Mouse (Mus musculus): Measurements from ENCODE around the gene Jph4. TPM values are rescaled to one million over a fixed set of nuclear protein-coding genes. Genes with fewer than 3 reads are reported as not detected.

Jph4 gene
- total and polyA plus RNA-seq, 3 experiments = not detected

- H3K36me3 ChIP-seq (ENCODE audit: control insufficient read depth in 1 of 2, insufficient read depth in 2 of 2, low read length in 2 of 2) = no peaks in the 10 kb centered on the region
- peaks cover 0 to 12% of the 10 kb centered on the region in 2 experiments; a peak in 2 of 4 replicates for H3K4me1 ChIP-seq (ENCODE audit: control insufficient read depth in 1 of 2, insufficient read depth in 2 of 2, low read length in 2 of 2)
- no peak overlapping the region for H3K27ac ChIP-seq (ENCODE audit: control insufficient read depth, low read depth, low read length)
- TF ChIP-seq MAX (IDR thresholded peaks at IDR 0.05; ENCODE audit: low read length) = no peak
- TF ChIP-seq USF1 (IDR thresholded peaks at IDR 0.05; ENCODE audit: low read depth, low read length) = no peak
- no peak for TF ChIP-seq POLR2A (IDR thresholded peaks at IDR 0.05; ENCODE audit: control insufficient read depth in 1 of 2, insufficient read depth in 1 of 2, low read depth in 1 of 2, low read length in 2 of 2, poor library complexity in 1 of 2)
- TF ChIP-seq ZNF384 (IDR thresholded peaks at IDR 0.05; ENCODE audit: low read depth, low read length) = no peak
- no peak for TF ChIP-seq ETS1 (IDR thresholded peaks at IDR 0.05; ENCODE audit: low read depth, low read length)
- TF ChIP-seq GATA1 (IDR thresholded peaks at IDR 0.05; ENCODE audit: low read depth, low read length) = no peak
- no peak for TF ChIP-seq MAFK (IDR thresholded peaks at IDR 0.05; ENCODE audit: borderline replicate concordance, low read depth, low read length)
- no peak for TF ChIP-seq CHD2 (IDR thresholded peaks at IDR 0.05; ENCODE audit: low read length)
- H3K9ac ChIP-seq (ENCODE audit: control insufficient read depth, low read depth, low read length, poor library complexity, severe bottlenecking) = no peak overlapping the region
- H3K9me3 ChIP-seq (replicated peaks; ENCODE audit: insufficient read depth, low read length) = no peaks in the 10 kb centered on the region
- H3K4me3 ChIP-seq (ENCODE audit: control insufficient read depth in 1 of 2, insufficient read depth in 1 of 2, low read depth in 2 of 2, low read length in 2 of 2) = no peak overlapping the region
- H3K79me2 ChIP-seq (ENCODE audit: control insufficient read depth, insufficient read depth, low read length, poor library complexity) = no peaks in the 10 kb centered on the region
- no peak for DNase-seq (ENCODE audit: low read depth, low spot score)
- no peaks in the 10 kb centered on the region for H3K27me3 ChIP-seq (ENCODE audit: control insufficient read depth in 1 of 2, insufficient read depth in 2 of 2, low read length in 2 of 2)
Observed at GRCm38 (mm10) chr14:55078366-55078989, 38.3 kb downstream of the Jph4 start.

- TF ChIP-seq CTCF (IDR thresholded peaks at IDR 0.05 in 2 of 3, conservative IDR thresholded peaks at IDR 0.05 in 1 of 3; ENCODE audit: control insufficient read depth in 1 of 3, insufficient read depth in 1 of 3, low read depth in 2 of 3, low read length in 3 of 3, poor library complexity in 1 of 3, severe bottlenecking in 1 of 3) = no peak
- H3K27me3 ChIP-seq (ENCODE audit: control insufficient read depth in 1 of 2, insufficient read depth in 2 of 2, low read length in 2 of 2) = no peaks in the 10 kb centered on the region
- DNase-seq (ENCODE audit: low read depth, low spot score) = no peak
- no peak overlapping the region for H3K4me3 ChIP-seq (ENCODE audit: control insufficient read depth in 1 of 2, insufficient read depth in 1 of 2, low read depth in 2 of 2, low read length in 2 of 2)
- no peak overlapping the region for H3K27ac ChIP-seq (ENCODE audit: control insufficient read depth, low read depth, low read length)
- H3K9me3 ChIP-seq (replicated peaks; ENCODE audit: insufficient read depth, low read length) = no peaks in the 10 kb centered on the region
- H3K79me2 ChIP-seq (ENCODE audit: control insufficient read depth, insufficient read depth, low read length, poor library complexity) = no peaks in the 10 kb centered on the region
- H3K9ac ChIP-seq (ENCODE audit: control insufficient read depth, low read depth, low read length, poor library complexity, severe bottlenecking) = no peak overlapping the region
- no peaks in the 10 kb centered on the region for H3K36me3 ChIP-seq (ENCODE audit: control insufficient read depth in 1 of 2, insufficient read depth in 2 of 2, low read length in 2 of 2)
- H3K4me1 ChIP-seq (ENCODE audit: control insufficient read depth in 1 of 2, insufficient read depth in 2 of 2, low read length in 2 of 2) = peaks cover 0 to 12% of the 10 kb centered on the region in 2 experiments; a peak in 2 of 4 replicates
Observed at GRCm38 (mm10) chr14:55077481-55078365, 39.0 kb downstream of the Jph4 start.

GRCm38 (mm10) chr14:55076956-55077355 is 39.8 kb downstream of the Jph4 start:
- Histone ChIP-seq H3K4me3 (ENCODE audit: control insufficient read depth in 1 of 2, insufficient read depth in 1 of 2, low read depth in 2 of 2, low read length in 2 of 2) (no peak overlapping the region), H3K36me3 (ENCODE audit: control insufficient read depth in 1 of 2, insufficient read depth in 2 of 2, low read length in 2 of 2) (no peaks in the 10 kb centered on the region), H3K79me2 (ENCODE audit: control insufficient read depth, insufficient read depth, low read length, poor library complexity) (no peaks in the 10 kb centered on the region), H3K27ac (ENCODE audit: control insufficient read depth, low read depth, low read length) (no peak overlapping the region), H3K9me3 (replicated peaks; ENCODE audit: insufficient read depth, low read length) (no peaks in the 10 kb centered on the region), H3K27me3 (ENCODE audit: control insufficient read depth in 1 of 2, insufficient read depth in 2 of 2, low read length in 2 of 2) (no peaks in the 10 kb centered on the region), H3K4me1 (ENCODE audit: control insufficient read depth in 1 of 2, insufficient read depth in 2 of 2, low read length in 2 of 2) (peaks cover 0 to 12% of the 10 kb centered on the region in 2 experiments; a peak in 2 of 4 replicates), H3K9ac (ENCODE audit: control insufficient read depth, low read depth, low read length, poor library complexity, severe bottlenecking) (no peak overlapping the region)
- TF ChIP-seq UBTF (IDR thresholded peaks at IDR 0.05; ENCODE audit: borderline replicate concordance, insufficient read depth, low read depth, low read length) = no peak
- TF ChIP-seq ZKSCAN1 (IDR thresholded peaks at IDR 0.05; ENCODE audit: low read depth, low read length) = peak; percentile 90
- TF ChIP-seq CTCF (IDR thresholded peaks at IDR 0.05 in 2 of 3, conservative IDR thresholded peaks at IDR 0.05 in 1 of 3; ENCODE audit: control insufficient read depth in 1 of 3, insufficient read depth in 1 of 3, low read depth in 2 of 3, low read length in 3 of 3, poor library complexity in 1 of 3, severe bottlenecking in 1 of 3) = 0 out of 6 replicates have a peak, but pooled peaks of 1 of the 3 experiments have one; percentile 7
- TF ChIP-seq GABPA (IDR thresholded peaks at IDR 0.05; ENCODE audit: low read depth, low read length) = no peak
- no peak for TF ChIP-seq MXI1 (IDR thresholded peaks at IDR 0.05; ENCODE audit: low read depth, low read length)
- DNase-seq (ENCODE audit: low read depth, low spot score) = peak; percentile 40

Measured in MEL (cell line).